Mouse (Mus musculus) embryonic fibroblast, embryonic 13.5 days (primary cell): Measurements from ENCODE around the gene Neurog3. TPM values are rescaled to one million over a fixed set of nuclear protein-coding genes. Genes with fewer than 3 reads are reported as not detected.

Source experiments
- H3K27ac ChIP-seq: 2 replicates; pipeline ENCODE4 v1.5.1; 2012; ENCODE audit warnings: low read length, control low read depth, inconsistent platforms; ENCODE audit not compliant: insufficient read depth
- H3K4me1 ChIP-seq: 2 replicates; pipeline ENCODE4 v1.6.1; 2011; ENCODE audit warnings: low read length; ENCODE audit not compliant: control insufficient read depth, insufficient read depth
- H3K4me3 ChIP-seq: 2 replicates; pipeline ENCODE4 v1.5.1; 2011; ENCODE audit warnings: mild to moderate bottlenecking, control low read depth, low read length; ENCODE audit not compliant: insufficient read depth
- CTCF ChIP-seq: IDR thresholded peaks from 2 replicates; pipeline ENCODE4 v1.5.1; 2011; ENCODE audit warnings: mild to moderate bottlenecking, control low read depth, low read length, moderate library complexity, borderline replicate concordance; ENCODE audit not compliant: insufficient read depth
- POLR2A ChIP-seq: IDR thresholded peaks from 2 replicates; pipeline ENCODE4 v1.6.1; 2011; ENCODE audit warnings: low read depth, mild to moderate bottlenecking, control low read depth, low read length, moderate library complexity
- polyA plus RNA-seq: library from polyadenylated mRNA; stranded (reverse); fragments of >200 nt; gene quantifications from 2 replicates; pipeline ENCODE4 v1.2.4, GENCODE M21; 2011; ENCODE audit warnings: low read depth; ENCODE audit not compliant: missing spikeins, insufficient read length

Gene Neurog3
- polyA plus RNA-seq, 1 experiment, result not detected

GRCm38 (mm10) chr10:62137150-62137549 is 4.3 kb downstream of the Neurog3 start:
- H3K4me1 ChIP-seq, result no peaks in the 10 kb centered on the region
- no peak overlapping the region for H3K4me3 ChIP-seq
- no peak overlapping the region for H3K27ac ChIP-seq
- no peak for TF ChIP-seq CTCF
- no peak for TF ChIP-seq POLR2A

DNA sequence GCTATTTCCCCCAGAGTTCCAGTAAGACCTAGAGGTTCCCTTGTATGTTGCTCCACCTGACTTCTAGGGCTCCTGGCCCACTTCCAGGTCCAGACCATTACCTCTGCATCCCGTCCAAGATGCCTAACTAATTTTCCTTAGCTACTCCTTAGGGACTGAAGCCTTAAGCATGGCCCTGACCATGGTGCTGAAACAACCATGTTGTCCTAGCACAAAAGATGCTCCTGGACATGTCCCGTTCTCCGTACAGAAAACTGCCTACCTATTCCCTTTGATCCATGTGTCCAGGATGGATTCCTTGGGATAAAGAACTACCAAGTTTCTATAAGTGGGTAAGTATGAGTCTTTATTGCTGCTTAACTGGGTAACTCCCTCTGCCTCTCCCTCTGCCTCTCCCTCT is 5.2 kb downstream of the Neurog3 start:
- H3K4me1 ChIP-seq, result no peaks in the 10 kb centered on the region
- TF ChIP-seq POLR2A (no peak), CTCF (no peak)
- H3K4me3 ChIP-seq, result no peak overlapping the region
- H3K27ac ChIP-seq, result no peak overlapping the region

DNA sequence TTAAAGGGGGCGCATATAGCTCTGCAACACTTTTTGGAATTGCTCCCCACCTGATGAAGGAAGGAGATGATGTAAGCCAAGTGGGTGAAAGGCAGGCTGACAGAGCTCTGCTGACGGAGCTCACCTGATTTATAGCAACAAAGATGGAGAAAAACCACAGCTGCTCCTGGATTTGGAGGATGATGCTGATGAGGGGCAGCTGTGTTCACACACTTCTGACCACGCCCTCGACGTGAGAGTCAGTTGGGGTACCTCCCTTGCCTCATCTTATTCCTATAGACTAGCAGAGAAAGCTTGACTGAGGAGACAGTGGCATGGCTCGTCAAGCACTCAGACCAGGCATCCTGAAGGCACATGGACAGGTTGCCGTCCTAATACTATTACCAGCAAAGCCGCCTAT is 10.9 kb downstream of the Neurog3 start, which contains the start of gene Fam241b:
Gene Fam241b, minus strand, starts transcription at position 101 of the 400 bp plus-strand sequence.
- no peak for TF ChIP-seq POLR2A
- TF ChIP-seq CTCF, result no peak
- Histone ChIP-seq H3K27ac (no peak within 1 kb of the TSS), H3K4me3 (no peak within 1 kb of the TSS), H3K4me1 (no peaks in the 10 kb centered on the region)

GRCm38 (mm10) chr10:62145957-62146356 is 13.1 kb downstream of the Neurog3 start:
- Histone ChIP-seq H3K27ac (no peak overlapping the region), H3K4me3 (no peak overlapping the region), H3K4me1 (no peaks in the 10 kb centered on the region)
- no peak for TF ChIP-seq POLR2A
- TF ChIP-seq CTCF, result no peak

- H3K27ac ChIP-seq, result no peak overlapping the region
- no peaks in the 10 kb centered on the region for H3K4me1 ChIP-seq
- no peak overlapping the region for H3K4me3 ChIP-seq
- no peak for TF ChIP-seq POLR2A
- no peak for TF ChIP-seq CTCF
Observed at GRCm38 (mm10) chr10:62147466-62148248, 14.8 kb downstream of the Neurog3 start.

GRCm38 (mm10) chr10:62149929-62150328 is 17.0 kb downstream of the Neurog3 start:
- Histone ChIP-seq H3K4me3 (no peak overlapping the region), H3K4me1 (no peaks in the 10 kb centered on the region), H3K27ac (no peak overlapping the region)
- TF ChIP-seq POLR2A (no peak), CTCF (no peak)

DNA sequence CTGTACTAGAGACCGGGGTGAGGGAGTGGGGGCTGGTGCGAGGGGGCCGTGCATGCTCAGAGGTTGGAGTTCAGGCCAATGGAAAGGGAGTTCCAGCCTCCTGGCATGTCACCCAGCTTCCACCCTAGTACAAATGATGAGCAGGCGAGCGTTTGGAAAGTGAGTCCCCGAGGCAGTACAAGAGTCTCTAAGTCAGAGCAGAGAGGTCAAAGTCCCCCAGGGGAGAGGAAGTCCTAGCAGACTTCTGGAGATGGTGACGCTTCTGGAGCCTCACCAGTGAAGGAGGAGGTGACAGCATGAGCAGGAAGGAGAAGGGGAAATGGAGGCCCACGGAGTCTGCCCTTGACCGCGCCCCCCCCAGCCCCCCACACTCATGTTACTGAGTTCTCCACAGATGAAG is 29.5 kb downstream of the Neurog3 start:
- Histone ChIP-seq H3K27ac (no peak overlapping the region), H3K4me1 (no peaks in the 10 kb centered on the region), H3K4me3 (no peak overlapping the region)
- TF ChIP-seq POLR2A, result no peak
- TF ChIP-seq CTCF, result no peak

DNA sequence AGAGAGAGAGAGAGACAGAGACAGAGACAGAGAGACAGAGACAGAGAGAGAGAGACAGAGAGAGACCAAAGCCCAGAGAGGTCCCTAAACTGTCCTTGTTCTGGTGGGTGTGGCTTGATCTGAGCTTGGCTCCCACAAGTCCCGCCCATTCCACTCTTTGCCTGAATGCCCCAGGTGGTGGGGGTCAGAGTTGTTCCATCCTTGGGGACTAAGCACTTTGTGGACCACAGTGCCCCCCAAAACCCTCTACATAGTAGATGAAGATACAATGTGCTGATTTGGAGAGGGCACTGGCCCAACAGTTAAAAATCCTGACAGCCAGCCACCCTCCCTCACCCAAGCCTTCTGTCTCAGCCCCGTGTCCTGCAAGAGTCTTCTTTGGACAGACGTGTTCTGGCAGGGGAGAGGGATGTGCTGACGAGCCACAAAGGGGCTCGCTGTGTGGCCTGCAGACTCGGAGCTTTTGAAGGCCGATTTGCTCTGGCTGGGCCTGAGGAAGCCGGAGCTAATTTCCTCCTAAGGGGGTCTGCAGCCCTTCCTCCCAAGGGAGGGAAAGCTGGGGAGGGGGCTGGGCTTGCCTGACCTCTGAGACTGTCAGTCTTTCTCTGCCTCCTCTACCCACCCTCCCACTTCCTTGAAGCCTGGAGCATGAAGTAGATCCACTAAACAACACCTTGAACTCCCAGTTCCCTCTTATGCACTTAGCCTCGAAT is 40.1 kb downstream of the Neurog3 start:
- TF ChIP-seq POLR2A, result no peak
- no peak for TF ChIP-seq CTCF
- Histone ChIP-seq H3K27ac (no peak overlapping the region), H3K4me3 (no peak overlapping the region), H3K4me1 (no peaks in the 10 kb centered on the region)

GRCm38 (mm10) chr10:62173941-62174448 is 41.1 kb downstream of the Neurog3 start:
- TF ChIP-seq POLR2A, result no peak
- no peak for TF ChIP-seq CTCF
- no peak overlapping the region for H3K4me3 ChIP-seq
- no peak overlapping the region for H3K27ac ChIP-seq
- no peaks in the 10 kb centered on the region for H3K4me1 ChIP-seq

DNA sequence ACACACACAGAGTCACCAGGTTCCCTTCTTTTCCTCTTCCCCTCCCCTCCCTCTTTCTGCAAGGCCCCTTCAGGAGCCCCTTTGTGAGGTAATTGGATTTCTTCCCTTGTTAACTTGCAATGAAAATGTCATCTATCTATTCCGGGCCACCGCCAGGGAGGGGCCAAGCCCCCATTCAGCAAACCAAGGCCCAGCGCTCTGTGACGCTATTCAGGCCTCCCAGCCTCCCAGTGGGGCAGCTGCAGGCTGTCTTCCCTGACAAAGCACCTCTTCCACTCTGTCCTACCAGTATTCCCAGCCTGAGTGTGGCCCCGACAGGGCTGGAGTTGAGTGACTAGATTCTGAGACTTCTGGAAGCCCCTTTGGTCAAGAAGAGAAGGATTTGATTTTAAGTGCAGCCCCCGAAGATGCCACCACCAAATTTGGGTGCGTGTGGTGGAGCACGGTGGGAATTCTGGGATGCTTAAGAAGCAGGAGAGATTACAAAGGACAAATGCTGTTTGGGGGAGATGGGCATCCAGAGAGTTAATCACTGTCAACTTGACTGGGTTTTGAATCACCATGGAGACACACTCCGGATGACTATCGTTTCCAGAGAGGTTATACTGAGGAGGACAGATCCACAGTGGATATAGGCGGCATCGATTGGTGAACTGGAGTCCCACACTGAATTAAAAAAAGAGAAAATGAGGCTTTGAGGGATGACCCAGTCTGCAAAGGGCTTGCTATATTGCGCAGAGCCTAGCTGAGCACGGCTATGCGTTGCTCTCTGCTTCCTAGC is 41.8 kb downstream of the Neurog3 start:
- TF ChIP-seq CTCF, result no peak
- no peak for TF ChIP-seq POLR2A
- Histone ChIP-seq H3K4me3 (no peak overlapping the region), H3K4me1 (no peaks in the 10 kb centered on the region), H3K27ac (no peak overlapping the region)
